Mouse (Mus musculus): ENCODE measurements around the gene Cacna1e. TPM values are rescaled to one million over a fixed set of nuclear protein-coding genes. Genes with fewer than 3 reads are reported as not detected.

The Cacna1e gene
- 7.1 and 7.8 TPM in 2 replicates for polyA plus RNA-seq (2016; fragmentation: Nextera tagmentation; extraction: Ambion mirVana)

DNA sequence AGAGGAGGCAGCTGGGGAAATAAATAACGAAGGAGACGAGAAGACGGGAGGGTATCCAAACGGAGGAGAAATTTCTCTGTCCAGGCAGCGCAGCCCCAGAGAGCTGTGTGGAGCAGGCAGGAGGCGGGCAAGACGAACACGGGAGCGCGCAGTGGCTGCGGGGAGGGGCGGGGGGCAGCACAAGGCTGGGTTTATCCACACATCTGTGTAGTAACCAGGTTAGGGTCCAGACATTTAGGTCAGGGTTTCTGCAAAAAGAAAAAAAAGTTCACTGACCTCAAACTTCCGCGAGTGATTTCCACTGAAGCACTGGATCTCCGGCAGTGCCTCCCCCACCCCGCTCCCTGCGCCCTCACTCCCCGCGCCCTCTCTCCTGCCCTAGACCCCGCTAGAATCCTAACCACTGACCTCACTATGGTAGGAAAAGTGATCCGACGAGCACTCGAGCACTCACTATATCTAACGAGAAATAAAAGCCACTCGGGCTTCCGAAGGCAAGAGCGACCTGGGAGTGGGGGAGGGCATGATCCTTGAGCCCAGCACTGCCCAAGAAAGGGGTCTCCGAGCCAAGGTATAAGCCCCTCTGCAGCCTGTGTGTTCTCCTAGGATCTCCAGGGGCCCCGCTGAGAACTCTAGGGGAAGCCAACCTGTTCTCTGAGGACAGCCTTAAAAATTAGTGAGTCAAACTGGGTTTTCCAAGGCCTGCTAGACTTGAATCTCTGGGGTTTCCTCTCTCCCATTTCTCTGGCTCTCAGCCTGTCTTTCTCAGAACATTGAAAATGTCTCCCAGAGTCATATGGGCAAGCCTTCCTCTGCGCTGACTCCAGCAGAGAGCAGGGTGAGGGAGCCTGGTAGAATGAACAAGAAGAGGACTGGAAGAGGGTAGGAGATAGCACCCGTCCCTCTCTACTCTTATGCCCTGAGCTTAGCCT is at the start of gene Cacna1e:
Gene Cacna1e (minus strand): TSS at position 227 of the 932 bp plus-strand sequence.
- H3K9me3 ChIP-seq: no peaks in the 10 kb centered on the region
- 7% methylated on average over 31 of the region's 31 CpGs for WGBS
- H3K4me2 ChIP-seq (replicated peaks): peak within 1 kb of the TSS; percentile 81
- peak within 1 kb of the TSS; percentile 33 for H3K4me3 ChIP-seq
- ATAC-seq (ENCODE audit: low FRiP score, low read depth): 0 out of 2 replicates have a peak, but pooled peaks have one; percentile 60
- peak within 1 kb of the TSS; percentile 40; the same call in 1 of the 2 replicates for H3K9ac ChIP-seq
- peaks cover 28% of the 10 kb centered on the region for H3K27me3 ChIP-seq (replicated peaks)
- H3K27ac ChIP-seq: no peak within 1 kb of the TSS
- H3K4me1 ChIP-seq: peaks cover 26% of the 10 kb centered on the region
- no peaks in the 10 kb centered on the region for H3K36me3 ChIP-seq

- Histone ChIP-seq H3K9ac (no peak overlapping the region), H3K4me1 (no peaks in the 10 kb centered on the region), H3K9me3 (no peaks in the 10 kb centered on the region), H3K27ac (no peak overlapping the region), H3K36me3 (no peaks in the 10 kb centered on the region), H3K27me3 (replicated peaks) (no peaks in the 10 kb centered on the region), H3K4me3 (no peak overlapping the region), H3K4me2 (replicated peaks) (no peak overlapping the region)
- WGBS: 74% methylated on average over 2 of the region's 2 CpGs
- ATAC-seq (ENCODE audit: low FRiP score, low read depth): no peak
Measured at GRCm38 (mm10) chr1:154918406-154918805, 34.1 kb upstream of the Cacna1e start.

DNA sequence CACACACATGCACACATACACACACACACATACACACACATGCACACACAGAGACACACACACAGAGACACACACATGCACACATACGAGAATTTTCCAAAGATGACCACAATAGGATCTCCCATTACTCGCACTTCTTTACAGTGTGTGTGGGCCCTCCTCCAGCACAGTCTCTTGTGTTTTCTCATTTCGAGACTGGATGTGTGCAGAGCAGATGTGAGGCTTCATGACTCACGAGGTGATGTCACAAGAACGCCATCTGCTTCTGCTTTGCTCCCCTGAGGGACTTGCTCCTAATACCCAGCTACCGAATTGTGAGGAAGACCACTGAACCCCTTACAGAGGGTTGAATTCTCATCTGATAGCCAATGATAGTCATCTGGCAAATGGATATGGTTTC is 33.1 kb upstream of the Cacna1e start:
- Histone ChIP-seq H3K9me3 (no peaks in the 10 kb centered on the region), H3K4me1 (no peaks in the 10 kb centered on the region), H3K27ac (no peak overlapping the region), H3K4me3 (no peak overlapping the region), H3K36me3 (no peaks in the 10 kb centered on the region), H3K4me2 (replicated peaks) (no peak overlapping the region), H3K9ac (no peak overlapping the region), H3K27me3 (replicated peaks) (no peaks in the 10 kb centered on the region)
- 75% methylated on average over 6 of the region's 6 CpGs for WGBS
- no peak for ATAC-seq (ENCODE audit: low FRiP score, low read depth)

GRCm38 (mm10) chr1:154909554-154909953 is 25.3 kb upstream of the Cacna1e start:
- H3K36me3 ChIP-seq: no peaks in the 10 kb centered on the region

DNA sequence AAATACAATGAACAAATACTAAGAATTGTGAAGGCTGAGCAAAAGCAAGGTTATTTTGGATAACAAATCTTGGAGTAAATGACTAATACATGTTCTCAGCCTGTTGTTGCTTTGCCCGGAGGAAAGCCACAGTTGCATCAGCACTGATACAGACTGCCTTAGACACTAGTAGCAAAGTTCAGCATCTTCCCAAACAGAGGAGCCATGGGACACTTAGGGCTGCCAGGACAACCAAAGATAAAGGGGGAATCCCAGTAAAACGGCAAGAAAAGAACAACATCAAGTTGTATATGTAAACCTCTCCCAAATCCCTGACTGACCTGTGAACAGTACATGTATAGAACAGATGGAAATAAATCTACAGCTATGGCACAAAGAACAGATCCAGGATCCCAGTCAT is 13.1 kb upstream of the Cacna1e start:
- 88% methylated on average over 2 of the region's 2 CpGs for WGBS
- H3K9me3 ChIP-seq: no peaks in the 10 kb centered on the region
- no peaks in the 10 kb centered on the region for H3K4me1 ChIP-seq
- no peak overlapping the region for H3K4me2 ChIP-seq (replicated peaks)
- no peak overlapping the region for H3K9ac ChIP-seq
- H3K4me3 ChIP-seq: no peak overlapping the region
- ATAC-seq (ENCODE audit: low FRiP score, low read depth): no peak
- H3K36me3 ChIP-seq: no peaks in the 10 kb centered on the region
- no peaks in the 10 kb centered on the region for H3K27me3 ChIP-seq (replicated peaks)
- H3K27ac ChIP-seq: no peak overlapping the region

More at GRCm38 (mm10) chr1:154909554-154909953, 25.3 kb upstream of the Cacna1e start:
- no peak overlapping the region for H3K27ac ChIP-seq
- H3K9me3 ChIP-seq: no peaks in the 10 kb centered on the region
- no peak overlapping the region for H3K4me2 ChIP-seq (replicated peaks)
- 81% methylated on average over 2 of the region's 2 CpGs for WGBS
- H3K4me1 ChIP-seq: no peaks in the 10 kb centered on the region
- no peak for ATAC-seq (ENCODE audit: low FRiP score, low read depth)
- no peaks in the 10 kb centered on the region for H3K27me3 ChIP-seq (replicated peaks)
- H3K4me3 ChIP-seq: no peak overlapping the region
- H3K9ac ChIP-seq: no peak overlapping the region

DNA sequence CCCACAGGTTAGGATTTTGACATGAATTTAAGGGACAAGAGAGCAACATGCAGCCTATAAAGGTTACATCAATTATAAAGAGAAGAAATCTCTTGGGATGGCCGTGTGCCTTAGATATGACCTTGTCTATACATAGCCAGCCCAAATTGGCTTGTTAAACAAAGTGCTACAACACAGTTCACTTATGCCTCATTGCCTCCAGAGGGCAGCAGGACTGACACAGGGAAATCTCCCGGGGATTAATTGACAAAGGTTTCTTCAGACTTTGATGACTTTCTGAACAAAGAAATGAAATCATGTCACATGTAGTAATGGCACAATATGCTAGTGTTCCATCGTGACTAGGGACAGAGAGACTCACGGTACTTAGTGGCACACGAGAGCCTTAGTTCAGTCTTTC is 5.9 kb upstream of the Cacna1e start:
- ATAC-seq (ENCODE audit: low FRiP score, low read depth): no peak
- 63% methylated on average over 5 of the region's 5 CpGs for WGBS

GRCm38 (mm10) chr1:154888495-154888894 is 4.2 kb upstream of the Cacna1e start:
- H3K9me3 ChIP-seq: no peaks in the 10 kb centered on the region
- WGBS: 88% methylated on average over 5 of the region's 5 CpGs
- H3K4me3 ChIP-seq: no peak overlapping the region
- no peak for ATAC-seq (ENCODE audit: low FRiP score, low read depth)
- H3K27ac ChIP-seq: no peak overlapping the region
- H3K4me2 ChIP-seq (replicated peaks): no peak overlapping the region
- H3K36me3 ChIP-seq: no peaks in the 10 kb centered on the region
- peaks cover 24% of the 10 kb centered on the region for H3K4me1 ChIP-seq
- no peak overlapping the region for H3K9ac ChIP-seq
- H3K27me3 ChIP-seq (replicated peaks): peaks cover 20% of the 10 kb centered on the region

More for the DNA sequence above, 5.9 kb upstream of the Cacna1e start:
- Histone ChIP-seq H3K4me2 (replicated peaks) (no peak overlapping the region), H3K4me3 (no peak overlapping the region), H3K27me3 (replicated peaks) (peaks cover 3% of the 10 kb centered on the region; the same call in 1 of the 2 replicates), H3K36me3 (no peaks in the 10 kb centered on the region), H3K9ac (no peak overlapping the region), H3K27ac (no peak overlapping the region), H3K9me3 (no peaks in the 10 kb centered on the region), H3K4me1 (peaks cover 10% of the 10 kb centered on the region)

DNA sequence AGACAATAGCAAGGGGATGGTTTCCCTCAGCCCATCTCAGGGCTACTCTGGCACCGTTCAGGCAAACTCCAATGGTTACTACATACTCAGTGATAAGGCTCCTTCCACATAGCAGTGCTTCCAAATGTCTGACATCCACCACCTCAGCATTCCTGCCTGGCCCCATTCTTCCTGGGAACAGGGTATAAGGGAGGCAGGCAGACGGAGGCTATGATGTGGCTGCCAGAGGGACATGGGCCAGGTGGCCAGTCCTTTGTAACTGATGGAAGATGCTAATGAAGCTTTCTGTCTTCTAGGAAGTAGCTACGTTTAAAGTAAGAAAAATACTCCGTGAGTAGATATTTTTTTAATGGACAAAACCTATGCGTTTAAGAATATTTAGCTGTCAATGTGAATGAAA is 3.7 kb upstream of the Cacna1e start:
- 80% methylated on average over 5 of the region's 5 CpGs for WGBS
- Histone ChIP-seq H3K9ac (no peak overlapping the region), H3K4me3 (no peak overlapping the region), H3K4me1 (peaks cover 26% of the 10 kb centered on the region), H3K9me3 (no peaks in the 10 kb centered on the region), H3K36me3 (no peaks in the 10 kb centered on the region), H3K27ac (no peak overlapping the region), H3K27me3 (replicated peaks) (peaks cover 23% of the 10 kb centered on the region), H3K4me2 (replicated peaks) (no peak overlapping the region)
- no peak for ATAC-seq (ENCODE audit: low FRiP score, low read depth)

GRCm38 (mm10) chr1:154887546-154887945 is 3.2 kb upstream of the Cacna1e start:
- no peaks in the 10 kb centered on the region for H3K36me3 ChIP-seq
- H3K9ac ChIP-seq: no peak overlapping the region
- no peaks in the 10 kb centered on the region for H3K9me3 ChIP-seq
- 85% methylated on average over 3 of the region's 3 CpGs for WGBS
- ATAC-seq (ENCODE audit: low FRiP score, low read depth): no peak
- H3K4me3 ChIP-seq: no peak overlapping the region
- H3K4me2 ChIP-seq (replicated peaks): no peak overlapping the region
- H3K4me1 ChIP-seq: peaks cover 26% of the 10 kb centered on the region
- H3K27ac ChIP-seq: no peak overlapping the region
- peaks cover 28% of the 10 kb centered on the region for H3K27me3 ChIP-seq (replicated peaks)

GRCm38 (mm10) chr1:154886611-154887010 is 2.3 kb upstream of the Cacna1e start:
- no peaks in the 10 kb centered on the region for H3K9me3 ChIP-seq
- ATAC-seq (ENCODE audit: low FRiP score, low read depth): peak; percentile 73
- H3K27me3 ChIP-seq (replicated peaks): peaks cover 28% of the 10 kb centered on the region
- H3K4me3 ChIP-seq: no peak overlapping the region
- peaks cover 26% of the 10 kb centered on the region for H3K4me1 ChIP-seq
- WGBS: 22% methylated on average over 2 of the region's 2 CpGs
- no peak overlapping the region for H3K9ac ChIP-seq
- no peak overlapping the region for H3K27ac ChIP-seq
- H3K4me2 ChIP-seq (replicated peaks): no peak overlapping the region
- H3K36me3 ChIP-seq: no peaks in the 10 kb centered on the region

GRCm38 (mm10) chr1:154885207-154885548 is 877 bp upstream of the Cacna1e start:
- no peak overlapping the region for H3K4me2 ChIP-seq (replicated peaks)
- 28% methylated on average over 6 of the region's 6 CpGs for WGBS

GRCm38 (mm10) chr1:154883596-154884191 is 607 bp downstream of the Cacna1e start:
- peaks cover 28% of the 10 kb centered on the region for H3K27me3 ChIP-seq (replicated peaks)
- ATAC-seq (ENCODE audit: low FRiP score, low read depth): no peak; the same call in 1 of the 2 replicates

More at GRCm38 (mm10) chr1:154885207-154885548, 877 bp upstream of the Cacna1e start:
- H3K9me3 ChIP-seq: no peaks in the 10 kb centered on the region
- H3K4me3 ChIP-seq: no peak overlapping the region
- H3K4me1 ChIP-seq: peaks cover 26% of the 10 kb centered on the region
- no peak overlapping the region for H3K9ac ChIP-seq
- H3K27me3 ChIP-seq (replicated peaks): peaks cover 28% of the 10 kb centered on the region
- no peak for ATAC-seq (ENCODE audit: low FRiP score, low read depth)
- H3K27ac ChIP-seq: no peak overlapping the region
- no peaks in the 10 kb centered on the region for H3K36me3 ChIP-seq

More at GRCm38 (mm10) chr1:154883596-154884191, 607 bp downstream of the Cacna1e start:
- Histone ChIP-seq H3K4me2 (replicated peaks) (peak overlapping the region; percentile 81), H3K27ac (no peak overlapping the region), H3K4me3 (peak overlapping the region; percentile 33), H3K36me3 (no peaks in the 10 kb centered on the region), H3K9ac (peak overlapping the region; percentile 40; the same call in 1 of the 2 replicates), H3K4me1 (peaks cover 26% of the 10 kb centered on the region), H3K9me3 (no peaks in the 10 kb centered on the region)
- WGBS: 3% methylated on average over 18 of the region's 18 CpGs
